Comparison of ENCODE assay signal across 9 mouse cellular contexts in genomic region chr2:163914107-163914506, GRCm38 (mm10). TPM values are rescaled to one million over a fixed set of nuclear protein-coding genes. Genes with fewer than 3 reads are reported as not detected.
A peak's percentile ranks its signal among the peaks of the same experiment; 100 is the strongest.
DNase-seq lines count a peak whose midpoint lies in the region; ATAC-seq lines count a peak whose summit lies in the region.
"Had no signal": no experiment of that assay in that cellular context is flagged by ENCODE, and none has a peak within 500 bp of the region (broad histone marks: within the 10 kb centered on the region; RNA-seq: fewer than 3 reads in every experiment).

No protein-coding gene starts in this region.

- H3K27me3 ChIP-seq in hindbrain, embryonic 11.5 days (ENCODE audit: control insufficient read depth, insufficient read depth, low read length): peaks cover 30% of the 10 kb centered on the region

- H3K9ac ChIP-seq in hindbrain, embryonic 11.5 days (ENCODE audit: low read depth, low read length): no peak overlapping the region

- peak; percentile 59 for ATAC-seq in hindbrain, embryonic 11.5 days (ENCODE audit: low FRiP score)

- H3K9me3 ChIP-seq in hindbrain, embryonic 11.5 days (ENCODE audit: control insufficient read depth, low read length): no peaks in the 10 kb centered on the region

- H3K27ac ChIP-seq in hindbrain, embryonic 11.5 days (ENCODE audit: low read depth, low read length): no peak overlapping the region

- no peak overlapping the region for H3K4me3 ChIP-seq in hindbrain, embryonic 11.5 days (ENCODE audit: low read depth, low read length)

- intact Hi-C loops in left cerebral cortex, postnatal 4 days (cut with DNase I): no loop called here
- intact Hi-C loops in heart, postnatal 10 days (cut with DNase I): no loop called here

- WGBS in hindbrain, embryonic 11.5 days: 3% methylated on average over 10 of the region's 10 CpGs

- DNase-seq in ovary, postnatal 36 days (ENCODE audit: low spot score): peak; percentile 22
- DNase-seq in ovary, postnatal 10 days (ENCODE audit: low spot score): no peak
- peak; percentile 64 for DNase-seq in hindbrain, embryonic 11.5 days (ENCODE audit: low spot score)
- DNase-seq in left cerebral cortex, postnatal 4 days: peak; percentile 69
- peak; percentile 82 for DNase-seq in right cerebral cortex, postnatal 25 days
- no peak for DNase-seq in liver
- DNase-seq in heart, postnatal 10 days: no peak
- no peak for DNase-seq in thymus, adult 18-20 months

- H3K4me1 ChIP-seq in hindbrain, embryonic 11.5 days (replicated peaks; ENCODE audit: control insufficient read depth, insufficient read depth, low read length): peaks cover 4% of the 10 kb centered on the region; the same call in 1 of the 2 replicates

- H3K4me2 ChIP-seq in hindbrain, embryonic 11.5 days (replicated peaks; ENCODE audit: low read depth, low read length): no peak overlapping the region

- H3K36me3 ChIP-seq in hindbrain, embryonic 11.5 days (ENCODE audit: control insufficient read depth, insufficient read depth, low read length): no peaks in the 10 kb centered on the region

RNA-seq across cellular contexts. Expression of gene Rims4, which starts 4.4 kb away (rescaled TPM):
- polyA plus RNA-seq in hindbrain, embryonic 11.5 days (2014; fragmentation: Nextera tagmentation; extraction: Ambion mirVana): 0.68 and 0.71 TPM in 2 replicates
- 10 to 100 TPM; 69.5 to 72.9 TPM for total RNA-seq in left cerebral cortex, postnatal 4 days (2021)
- total RNA-seq in heart, postnatal 10 days (2021): under 1 TPM; 0.17 to 0.27 TPM
- total RNA-seq: common myeloid progenitor, adult 5-6 weeks had no signal

Comparison
In these comparisons a context has a peak if more than half of its experiments do, and no peak if none do; other contexts are left out.
1. DNase-seq: peak in ovary, postnatal 36 days (single experiment), hindbrain, embryonic 11.5 days (single experiment), left cerebral cortex, postnatal 4 days (single experiment) and right cerebral cortex, postnatal 25 days (single experiment); none in ovary, postnatal 10 days (single experiment), liver (single experiment), heart, postnatal 10 days (0 of 2) and thymus, adult 18-20 months (0 of 2).
2. RNA of gene Rims4, which starts 4.4 kb away (total RNA-seq): 69.5 to 72.9 TPM in left cerebral cortex, postnatal 4 days; 0.17 to 0.27 TPM in heart, postnatal 10 days; every median in the first group is over 10 times any median in the second.